Mouse (Mus musculus) yolk sac, embryonic 10.5 days (tissue): ENCODE measurements around the gene Gal3st1.
A peak's percentile ranks its signal among the peaks of the same experiment; 100 is the strongest.
"Not testable (repeated sequence)": the region's sequence is repeated elsewhere in the genome, so short reads cannot be mapped to it uniquely, and the experiment has no call there.

ENCODE experiments used
- DNase-seq: peaks from one replicate; pipeline ENCODE4 v3.0.0-alpha.2; 2017; ENCODE audit warnings: low spot score

The Gal3st1 gene

DNA sequence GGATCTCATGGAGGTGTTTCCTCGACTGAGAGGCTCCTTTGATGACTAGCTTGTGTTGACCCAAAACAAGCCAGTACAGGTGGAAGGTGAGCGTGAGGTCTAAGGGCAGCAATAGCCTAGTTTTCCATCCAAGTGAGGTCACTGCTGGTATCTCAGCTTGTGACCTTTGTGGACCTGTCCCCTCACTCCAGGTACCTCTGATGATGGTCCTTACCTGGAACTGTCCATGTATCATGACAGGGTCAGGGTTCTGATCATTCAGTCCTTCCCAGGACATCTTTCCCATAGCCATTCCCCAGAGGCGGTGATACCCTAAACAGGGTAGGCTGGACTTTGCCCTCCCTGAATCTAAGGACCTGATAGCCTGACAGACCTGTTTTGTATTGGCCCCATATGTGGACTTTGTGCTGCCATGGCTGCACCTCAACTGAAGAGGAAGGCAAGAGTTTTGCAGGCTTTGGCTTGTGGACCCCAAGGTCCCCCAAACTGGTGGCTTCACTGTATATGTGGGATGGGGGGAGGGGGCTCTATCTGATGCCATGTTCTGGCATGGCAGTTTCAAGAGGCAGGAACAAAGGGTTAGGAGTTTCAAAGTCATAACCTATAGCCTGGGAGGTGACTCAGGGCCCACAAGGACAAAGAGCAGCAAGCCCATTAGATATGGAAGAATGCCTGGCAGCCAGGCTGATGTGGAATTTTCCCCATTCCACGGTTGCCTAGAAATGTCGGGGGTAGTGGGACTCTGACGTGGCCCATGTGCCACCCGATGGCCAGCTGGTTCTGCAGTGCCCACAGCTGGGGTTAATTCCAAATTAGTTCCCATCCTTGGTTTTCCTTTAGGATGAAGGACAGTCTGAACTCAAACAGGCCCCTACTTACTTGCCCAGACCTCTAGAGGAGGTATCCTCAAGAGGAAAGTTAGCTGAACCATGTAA is 894 bp upstream of the Gal3st1 start:
- peak; percentile 53 for DNase-seq

DNA sequence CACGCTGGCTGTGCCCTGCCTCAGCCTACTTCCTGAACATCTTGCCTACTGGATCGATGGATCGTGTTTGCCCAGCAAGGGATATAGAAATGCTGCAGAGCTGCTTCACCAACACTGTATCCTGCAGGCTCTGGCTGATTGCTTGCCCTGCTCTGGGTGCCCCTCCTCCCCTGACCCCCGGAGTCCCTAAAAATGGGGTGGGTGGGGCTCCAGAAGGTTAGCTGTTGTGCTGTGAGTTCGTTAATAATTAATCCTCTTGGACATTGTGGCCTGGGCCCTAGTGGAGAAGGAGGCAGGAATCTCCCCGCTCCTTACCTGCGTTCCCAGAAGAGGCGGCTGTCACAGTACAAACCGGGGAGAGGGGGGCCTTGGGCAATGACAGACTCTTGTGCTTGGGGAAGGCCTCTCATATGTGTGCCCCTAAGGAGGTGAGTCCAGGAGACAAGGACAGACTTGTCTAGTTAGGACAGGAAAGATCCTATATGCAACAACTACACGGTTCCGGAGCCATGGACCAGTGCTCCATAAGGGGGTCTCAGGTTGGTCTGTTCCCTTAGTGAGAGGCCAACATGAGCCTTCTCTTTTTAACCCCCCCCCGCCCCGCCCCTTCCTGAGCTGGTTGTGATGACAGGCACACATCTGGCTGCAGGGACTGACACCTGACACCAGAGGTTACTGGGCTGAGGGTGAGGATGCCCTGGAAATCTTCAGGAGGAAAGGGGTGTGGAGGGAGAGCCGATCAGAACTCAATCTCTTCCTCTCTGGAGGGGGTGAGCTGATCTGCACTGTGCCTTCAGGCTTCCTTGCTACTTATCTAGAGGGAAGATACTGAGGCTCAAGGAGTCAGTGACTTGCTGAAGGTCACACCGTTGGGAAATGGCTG is 668 bp downstream of the Gal3st1 start:
- DNase-seq: peak; percentile 80

DNA sequence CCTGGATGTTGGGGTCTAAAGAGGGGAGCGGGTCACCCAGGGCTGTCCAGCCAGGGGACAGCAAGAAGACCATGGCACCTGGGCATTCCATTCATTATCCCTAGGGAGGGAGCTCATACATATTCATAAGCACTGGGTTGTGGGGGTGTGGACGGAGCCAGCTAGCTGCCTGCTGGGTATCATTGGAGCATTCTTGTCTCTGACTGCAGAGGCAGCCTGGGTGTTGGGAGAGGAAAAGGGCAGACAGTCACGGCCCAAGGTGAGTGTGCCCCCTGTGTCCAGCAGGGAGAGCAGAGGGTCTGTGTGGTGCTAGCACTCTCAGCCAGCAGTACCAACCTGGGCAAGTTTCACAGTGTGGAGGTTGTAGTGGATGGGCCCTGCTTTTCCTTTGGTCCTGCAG is 6.3 kb downstream of the Gal3st1 start:
- no peak for DNase-seq

DNA sequence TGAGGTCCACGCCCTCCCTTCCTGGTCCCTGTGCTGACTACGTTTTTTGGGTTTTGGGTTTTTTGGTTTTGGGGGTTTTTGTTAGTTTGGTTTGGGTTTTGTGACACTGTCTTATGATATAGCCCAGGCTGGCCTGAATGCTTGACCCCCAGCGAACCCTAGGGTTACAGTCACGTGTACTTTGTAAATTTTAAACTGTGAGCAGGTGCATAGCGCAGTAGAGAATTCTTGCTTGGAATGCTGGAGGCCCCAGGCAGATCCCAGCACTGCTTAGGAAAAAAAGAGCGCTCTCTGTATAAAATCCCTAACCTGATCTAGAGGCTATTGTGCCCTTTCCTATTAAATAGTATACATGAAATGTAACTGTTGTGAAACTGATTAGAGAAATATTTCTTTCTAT is 9.7 kb downstream of the Gal3st1 start:
- no peak for DNase-seq

DNA sequence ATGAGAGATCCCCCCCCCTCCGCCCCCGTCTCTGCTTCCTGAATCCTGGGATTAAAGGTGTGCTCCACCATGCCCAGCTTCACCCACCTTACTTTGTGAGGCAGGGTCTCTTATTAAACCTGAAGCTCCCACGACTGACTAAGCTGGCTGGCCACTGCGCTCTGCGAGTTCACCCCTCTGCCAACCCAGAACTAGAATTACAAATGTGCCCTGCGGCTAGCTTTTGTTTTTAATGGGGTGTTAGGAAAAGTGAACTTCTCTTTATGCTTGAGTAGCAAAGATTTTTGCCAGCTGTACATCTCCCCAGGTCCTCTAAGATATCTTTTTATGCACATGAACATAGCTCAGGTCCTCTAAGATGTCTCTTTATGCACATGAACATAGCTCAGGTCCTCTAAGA is 10.5 kb downstream of the Gal3st1 start:
- DNase-seq: no peak

DNA sequence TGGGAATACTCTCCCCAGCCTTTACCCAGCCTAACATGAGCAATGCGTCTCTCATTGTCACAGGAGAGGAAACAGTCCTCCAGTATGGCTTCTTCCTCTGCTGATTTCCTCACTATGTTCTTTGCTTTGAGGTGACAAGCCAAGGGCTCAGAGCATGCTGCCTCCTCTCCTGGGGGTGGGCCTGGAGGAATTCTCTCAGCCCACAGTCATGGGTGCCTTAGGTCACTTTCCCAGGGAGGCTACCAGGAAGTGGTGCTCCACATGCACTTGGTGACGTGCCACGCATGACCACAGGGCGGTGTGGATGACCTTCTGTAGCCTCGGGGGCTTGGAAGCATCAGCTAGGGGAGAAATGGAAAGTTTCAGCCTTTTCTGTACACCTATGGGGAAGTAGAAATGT is 12.1 kb downstream of the Gal3st1 start:
- DNase-seq: no peak

DNA sequence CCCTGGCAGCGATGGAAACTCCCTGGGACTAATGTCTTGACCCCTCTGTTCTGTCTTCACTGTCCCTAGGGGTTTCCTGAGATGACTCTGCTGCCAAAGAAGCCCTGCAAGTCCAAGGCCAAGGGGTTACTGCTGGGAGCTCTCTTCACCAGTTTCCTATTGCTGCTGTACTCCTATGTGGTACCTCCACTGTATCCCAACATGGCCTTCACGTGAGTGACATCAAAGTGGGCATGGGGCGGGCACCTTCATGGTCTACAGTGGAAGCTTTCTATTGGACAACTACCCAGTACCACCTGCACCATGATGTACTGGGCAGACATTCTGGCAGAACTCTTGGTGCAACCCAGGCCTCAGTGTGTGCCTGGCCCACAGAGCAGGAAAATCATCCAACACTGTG is 13.4 kb downstream of the Gal3st1 start:
- DNase-seq: no peak

DNA sequence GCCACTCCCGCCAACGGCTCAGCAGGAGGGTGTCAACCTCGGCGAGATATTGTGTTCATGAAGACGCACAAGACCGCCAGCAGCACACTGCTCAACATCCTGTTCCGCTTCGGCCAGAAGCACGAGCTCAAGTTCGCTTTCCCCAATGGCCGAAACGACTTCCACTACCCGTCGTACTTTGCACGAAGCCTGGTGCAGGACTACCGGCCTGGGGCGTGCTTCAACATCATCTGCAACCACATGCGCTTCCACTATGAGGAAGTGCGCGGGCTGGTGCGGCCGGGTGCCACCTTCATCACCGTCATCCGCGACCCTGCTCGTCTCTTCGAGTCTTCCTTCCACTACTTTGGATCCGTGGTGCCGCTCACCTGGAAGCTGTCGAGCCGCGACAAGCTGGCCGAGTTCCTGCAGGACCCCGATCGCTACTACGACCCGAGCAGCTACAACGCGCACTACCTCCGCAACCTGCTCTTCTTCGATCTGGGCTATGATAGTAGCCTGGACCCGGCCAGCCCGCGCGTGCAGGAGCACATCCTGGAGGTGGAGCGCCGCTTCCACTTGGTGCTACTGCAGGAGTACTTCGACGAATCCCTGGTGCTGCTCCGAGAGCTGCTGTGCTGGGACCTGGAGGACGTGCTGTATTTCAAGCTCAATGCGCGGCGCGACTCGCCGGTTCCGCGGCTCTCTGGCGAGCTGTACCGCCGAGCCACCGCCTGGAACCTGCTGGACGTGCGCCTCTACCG is 14.7 kb downstream of the Gal3st1 start:
- no peak for DNase-seq

DNA sequence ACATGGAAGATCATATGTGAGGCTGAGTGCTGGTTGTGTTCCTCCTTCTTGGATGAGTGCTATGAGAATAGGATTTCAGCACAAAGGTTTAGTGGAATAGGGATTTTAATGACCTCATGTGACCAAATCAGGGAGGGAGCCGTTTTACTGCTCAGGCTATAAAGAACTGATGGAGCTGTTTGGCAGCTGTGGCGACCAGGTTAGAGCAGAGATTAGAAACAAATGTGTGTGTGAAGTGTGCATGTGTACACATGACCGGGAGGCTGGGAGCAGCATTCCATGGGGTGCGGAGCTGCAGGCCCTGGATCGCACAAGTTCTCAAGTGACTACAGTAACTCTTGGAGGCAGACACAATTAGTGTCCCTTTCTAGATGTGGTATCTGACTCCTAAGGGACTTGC is 16.1 kb downstream of the Gal3st1 start:
- no peak for DNase-seq

DNA sequence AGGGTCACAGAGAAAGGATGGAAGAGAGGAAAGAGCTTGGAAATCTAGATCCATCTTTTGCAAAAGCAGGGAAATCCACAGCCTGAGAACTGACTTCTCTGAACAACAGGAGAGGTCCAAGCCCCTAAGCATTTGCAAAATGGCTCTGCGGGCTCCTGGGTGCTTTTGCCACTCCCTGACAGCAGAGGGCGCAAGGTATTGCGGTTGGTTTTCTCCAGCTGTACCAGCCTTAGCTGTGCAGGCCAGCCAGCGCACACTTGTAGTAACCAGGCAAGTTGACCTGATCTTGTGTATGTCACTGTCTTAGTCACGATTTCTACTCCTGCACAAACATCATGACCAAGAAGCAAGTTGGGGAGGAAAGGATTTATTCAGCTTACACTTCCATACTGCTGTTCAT is 18.2 kb downstream of the Gal3st1 start:
- DNase-seq: peak; percentile 67

DNA sequence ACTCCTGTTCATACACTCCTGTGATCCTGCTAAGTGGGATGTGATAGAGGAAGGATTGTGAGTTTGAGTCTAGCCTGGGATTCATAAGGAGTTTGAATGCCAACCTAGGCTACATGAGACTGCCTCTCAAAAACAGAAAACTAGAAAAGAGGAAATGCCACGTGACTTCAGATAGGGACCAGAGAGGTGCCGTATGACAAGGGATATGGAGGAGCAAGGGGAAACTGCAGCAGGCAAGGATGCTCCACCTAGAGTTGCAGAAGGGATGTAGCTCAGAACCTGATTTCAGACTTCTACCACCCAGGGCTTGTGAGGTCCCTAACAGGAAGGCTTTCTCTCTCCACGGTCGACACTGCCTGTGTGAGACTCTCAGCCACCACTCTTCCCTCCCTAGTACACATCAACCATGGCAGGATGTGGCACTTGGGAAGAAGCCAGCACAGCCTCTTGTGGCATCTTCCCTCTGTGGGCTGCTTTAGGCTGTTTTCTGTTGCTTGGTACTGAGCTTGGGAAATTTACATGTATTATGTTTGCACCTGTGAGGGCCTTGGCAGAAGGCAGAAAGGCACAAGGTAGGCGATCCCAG is 21.9 kb downstream of the Gal3st1 start:
- no peak for DNase-seq

DNA sequence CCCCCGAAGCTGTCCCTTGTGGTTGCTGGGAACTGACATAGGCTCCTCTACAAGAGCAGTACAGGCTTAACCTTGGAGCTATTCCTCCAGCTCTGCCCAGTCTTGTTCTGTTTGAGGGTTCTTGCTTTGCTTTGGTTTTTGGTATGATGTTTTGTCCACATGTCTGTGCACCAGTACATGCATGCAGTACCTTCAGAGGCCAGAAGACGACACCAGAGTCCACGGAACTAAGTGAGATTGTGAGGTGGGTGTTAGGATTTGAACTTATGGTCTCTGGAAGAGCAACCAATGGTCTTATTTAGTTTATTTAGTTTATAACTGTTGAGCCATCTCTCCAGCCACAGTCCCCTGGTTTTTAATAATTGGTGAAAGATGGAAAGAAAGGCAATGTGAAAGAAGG is 23.0 kb downstream of the Gal3st1 start:
- DNase-seq: no peak

DNA sequence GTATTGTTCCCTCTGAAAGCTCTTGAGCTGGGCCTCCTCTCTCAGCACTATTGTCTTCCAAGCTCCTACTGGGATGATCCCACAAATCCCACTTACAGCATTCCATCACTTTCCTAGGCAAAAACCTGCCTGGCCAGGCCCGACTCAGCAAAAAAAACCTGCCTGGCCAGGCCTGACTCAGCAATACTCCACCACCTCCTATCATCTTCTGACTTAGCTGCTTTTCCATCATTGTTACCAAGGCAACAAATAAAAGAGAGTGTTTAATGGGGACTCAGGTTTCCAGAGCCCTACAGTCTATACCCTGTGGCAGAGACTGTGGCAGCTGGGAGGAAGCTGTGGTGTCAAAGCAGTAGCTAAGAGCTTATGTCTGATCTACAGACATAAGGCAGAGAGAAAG is 29.2 kb downstream of the Gal3st1 start:
- no peak for DNase-seq

DNA sequence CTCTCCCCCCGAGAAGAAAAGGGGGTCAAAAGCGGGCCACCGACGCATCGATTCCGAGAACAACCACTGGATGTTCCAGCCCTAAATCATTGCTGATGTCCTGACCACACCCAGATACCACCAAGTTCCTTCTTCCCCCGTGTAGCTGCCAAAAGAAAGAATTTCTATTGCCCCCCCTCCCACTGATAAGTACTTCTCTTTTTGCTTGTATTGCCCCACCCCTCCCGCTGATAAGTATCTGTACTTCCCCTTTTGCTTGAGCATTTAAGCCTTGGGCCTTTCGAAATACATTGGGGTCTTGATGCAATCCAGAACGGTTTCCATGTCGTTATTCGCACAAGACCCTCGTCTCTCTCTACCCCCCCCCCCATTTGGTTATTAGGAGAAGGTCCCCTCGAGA is 32.4 kb downstream of the Gal3st1 start:
- DNase-seq: not testable (repeated sequence)

DNA sequence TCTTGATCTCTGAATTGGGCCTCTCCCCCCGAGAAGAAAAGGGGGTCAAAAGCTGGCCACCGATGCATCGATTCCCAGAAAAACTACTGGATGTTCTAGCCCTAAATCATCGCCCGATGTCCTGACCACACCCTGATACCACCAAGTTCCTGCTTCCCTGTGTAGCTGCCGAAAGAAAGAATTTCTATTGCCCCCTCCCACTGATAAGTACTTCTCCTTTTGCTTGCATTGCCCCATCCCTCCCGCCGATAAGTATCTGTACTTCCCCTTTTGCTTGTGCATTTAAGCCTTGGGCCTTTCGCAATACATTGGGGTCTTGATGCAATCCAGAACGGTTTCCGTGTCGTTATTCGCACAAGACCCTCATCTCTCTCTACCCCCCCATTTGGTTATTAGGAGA is 38.7 kb downstream of the Gal3st1 start:
- DNase-seq: not testable (repeated sequence)

DNA sequence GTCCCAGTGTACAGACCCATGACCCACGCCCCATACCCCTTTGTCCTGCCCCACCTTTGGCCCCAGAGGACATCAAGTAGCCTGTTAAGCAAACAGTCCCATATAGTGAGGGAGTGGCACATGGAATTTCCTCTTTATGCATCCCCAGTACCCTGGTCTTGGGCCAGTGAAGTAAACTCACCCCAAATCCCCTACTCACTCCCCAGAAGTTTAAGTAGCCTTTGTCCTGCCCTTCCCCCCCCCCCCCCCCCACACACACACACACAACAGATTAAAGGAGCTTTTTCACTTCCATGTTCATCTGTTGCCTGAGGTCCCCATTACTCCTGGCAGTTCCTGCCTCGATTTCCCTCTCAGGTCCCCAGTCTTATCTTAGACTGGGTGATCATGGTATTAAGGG is 39.9 kb downstream of the Gal3st1 start:
- DNase-seq: no peak

DNA sequence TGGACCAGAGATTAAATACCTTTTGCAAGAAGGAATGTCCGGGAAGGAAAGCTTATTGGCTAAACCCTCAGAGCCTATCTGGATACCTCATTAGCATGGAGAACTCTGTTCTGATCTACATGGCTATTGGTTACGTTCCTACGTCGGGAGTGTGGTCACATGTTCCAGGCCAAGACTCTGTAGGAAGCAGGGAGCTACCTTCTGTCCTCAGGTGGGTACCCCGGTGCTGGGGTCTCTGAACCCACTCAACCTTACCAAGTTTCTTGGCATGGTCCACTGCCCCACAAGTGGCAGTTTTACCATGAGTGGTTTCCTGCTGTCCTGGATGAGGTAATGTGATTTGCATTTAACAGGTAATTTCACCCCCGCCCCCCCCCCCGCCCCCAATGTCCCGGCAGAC is 43.6 kb downstream of the Gal3st1 start:
- no peak for DNase-seq

DNA sequence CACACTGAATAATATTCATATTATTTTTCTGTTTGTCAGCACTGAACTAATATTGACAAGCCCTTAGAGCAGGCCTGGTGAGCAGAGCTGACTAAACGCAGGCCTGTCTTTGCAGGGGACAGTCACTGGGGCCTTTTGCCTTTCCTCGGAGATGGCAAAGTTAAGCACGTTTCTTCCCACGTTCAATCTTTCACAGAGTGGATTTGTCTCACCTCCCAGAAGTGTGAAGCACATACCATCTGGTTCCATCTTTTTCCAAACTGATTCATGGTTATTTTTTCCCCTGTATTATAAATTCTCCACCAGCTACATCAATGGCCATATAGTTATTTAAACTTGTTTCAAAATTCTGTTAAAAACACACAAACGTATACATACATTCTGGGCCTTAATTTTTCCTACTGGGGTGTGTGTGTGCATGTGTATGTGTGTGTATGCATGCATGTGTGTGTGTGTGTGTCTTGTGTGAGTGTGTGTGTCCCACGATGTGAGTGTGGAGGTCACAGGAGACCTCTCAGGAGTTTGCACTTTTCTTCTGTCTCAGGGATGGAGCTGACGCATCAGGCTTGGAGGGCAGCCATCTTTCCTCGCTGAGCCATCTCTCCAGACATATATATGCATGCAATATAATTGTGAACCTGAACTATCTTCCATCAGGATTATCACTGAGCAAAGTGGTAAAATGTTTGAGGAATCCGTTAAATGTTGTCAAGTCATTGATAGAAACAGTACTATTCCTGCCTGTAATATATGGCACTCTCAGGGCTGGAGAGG is 44.3 kb downstream of the Gal3st1 start:
- DNase-seq: no peak

DNA sequence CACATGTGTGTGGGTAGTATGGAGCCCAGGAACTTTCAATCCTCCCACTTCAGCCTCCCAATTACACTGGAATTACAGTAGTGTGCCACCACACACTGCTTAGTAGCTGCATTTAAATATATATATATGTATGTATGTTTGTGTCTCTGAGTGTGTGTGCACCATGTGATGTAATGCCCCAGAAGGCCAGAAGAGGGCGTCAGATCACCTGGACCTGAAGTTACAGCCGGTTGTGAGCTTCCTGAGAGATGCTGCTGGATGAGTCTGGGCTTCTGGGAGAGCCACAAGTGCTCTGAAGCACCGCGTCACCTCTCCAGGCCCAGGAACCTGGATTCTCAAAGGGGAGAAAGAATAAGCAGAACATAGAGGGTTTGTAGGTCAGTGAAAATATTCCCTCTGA is 45.9 kb downstream of the Gal3st1 start:
- DNase-seq: no peak

DNA sequence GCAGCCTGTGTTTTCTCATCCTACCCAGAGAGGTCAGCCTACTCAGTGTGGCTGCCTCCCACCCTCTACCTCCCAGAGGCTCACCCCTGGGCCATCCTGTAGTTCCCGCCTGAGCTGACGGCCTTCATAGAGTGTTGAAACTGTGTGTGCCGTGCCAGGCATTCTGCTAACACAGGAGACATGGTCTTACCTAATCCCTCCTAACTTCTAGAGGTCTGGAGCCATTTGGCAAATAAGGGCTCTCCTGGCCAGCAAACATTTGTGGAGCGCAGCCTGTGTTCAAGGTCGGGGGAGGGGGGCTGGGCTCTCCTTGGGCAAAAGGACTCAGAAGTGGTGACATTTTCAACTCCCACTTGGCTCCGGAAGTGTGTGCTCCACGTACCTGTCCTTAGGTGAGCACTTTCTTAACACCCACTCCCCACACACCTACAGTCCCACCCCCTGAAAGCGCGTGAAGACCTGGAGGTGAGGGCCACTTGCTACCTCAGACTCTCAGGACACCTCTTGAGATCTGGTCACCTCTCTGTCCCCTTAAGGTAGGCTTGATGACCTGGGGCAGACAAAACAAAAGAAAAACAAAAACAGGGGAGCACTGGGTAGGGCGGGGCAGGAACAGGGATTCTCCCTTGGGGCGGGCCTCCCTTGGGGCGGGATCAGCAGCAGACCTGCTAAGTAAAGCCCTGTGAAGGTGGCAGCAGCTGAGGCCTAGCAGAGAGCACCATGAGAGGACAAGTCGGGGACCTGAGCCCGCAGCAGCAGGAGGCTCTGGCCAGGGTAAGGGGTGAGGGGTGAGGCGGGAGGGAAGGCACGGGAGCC is 47.9 kb downstream of the Gal3st1 start, which contains the start of gene Sec14l4:
Gene Sec14l4 (plus strand): TSS at position 337 of the 816 bp plus-strand sequence.
- DNase-seq: no peak
